Mouse (Mus musculus): ENCODE results near the gene Cox15. TPM values are rescaled to one million over a fixed set of nuclear protein-coding genes. Genes with fewer than 3 reads are reported as not detected.
A peak's percentile ranks its signal among the peaks of the same experiment; 100 is the strongest.

Cox15 gene
- total RNA-seq, 1 experiment from 2014 or later: 5.5 TPM

DNA sequence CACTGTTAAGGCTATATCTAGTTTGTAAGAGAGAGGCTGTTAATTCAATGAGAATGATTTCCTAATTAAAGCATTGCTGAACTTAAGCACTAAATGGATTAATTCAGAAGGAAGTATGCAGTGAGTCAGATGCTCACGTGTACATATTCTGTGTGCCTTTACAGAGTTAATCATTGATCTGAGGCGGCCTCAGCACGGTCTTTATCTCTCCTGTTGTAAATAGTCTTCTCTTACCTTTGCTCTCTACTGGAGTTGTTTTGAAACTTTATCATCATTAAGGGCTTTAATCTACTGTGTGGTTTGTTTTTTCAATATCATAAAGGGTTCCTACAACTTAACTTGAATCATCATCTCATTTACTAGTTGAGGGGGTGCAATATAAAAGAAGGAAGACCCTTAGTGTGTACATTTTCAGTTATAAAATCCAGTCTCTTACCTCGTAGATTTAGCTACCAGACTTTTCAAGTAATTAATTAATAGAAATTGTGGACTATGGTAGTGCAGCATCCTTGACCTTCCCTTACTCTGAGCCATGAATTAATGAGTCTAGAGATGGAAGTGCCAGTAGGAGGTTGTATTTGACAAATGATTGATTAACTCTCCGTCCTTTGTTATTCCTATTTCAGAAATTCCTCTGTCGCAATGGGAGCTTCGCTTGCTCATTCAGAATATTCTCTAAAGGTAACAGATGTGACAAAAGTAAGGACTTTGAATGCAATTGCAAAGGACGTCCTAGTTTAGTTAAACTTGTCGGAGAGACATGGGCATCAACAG lies 14.9 kb upstream of the Cox15 start:
- no peak for ATAC-seq (replicated peaks; ENCODE audit: insufficient number of reproducible peaks, low FRiP score, low TSS enrichment, poor library complexity, severe bottlenecking)

DNA sequence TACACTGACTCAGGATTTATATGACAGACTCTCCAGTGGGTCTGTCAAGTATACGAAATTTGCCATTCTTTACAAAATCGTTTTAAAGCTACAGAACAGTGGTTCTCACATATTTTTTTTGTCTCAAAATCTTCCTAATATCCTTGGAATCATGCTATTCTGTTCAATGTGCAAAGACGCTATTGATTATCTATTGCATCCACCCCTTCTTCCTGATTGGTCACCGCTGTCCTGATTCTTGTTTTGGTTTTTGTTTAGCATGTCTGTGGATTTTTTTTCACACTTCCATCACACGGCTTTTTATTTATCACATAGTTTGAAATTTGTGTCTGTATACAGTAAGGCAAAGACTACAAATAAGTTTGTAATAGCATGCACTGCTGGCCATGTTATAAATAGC lies 13.7 kb upstream of the Cox15 start:
- ATAC-seq (replicated peaks; ENCODE audit: insufficient number of reproducible peaks, low FRiP score, low TSS enrichment, poor library complexity, severe bottlenecking): no peak

DNA sequence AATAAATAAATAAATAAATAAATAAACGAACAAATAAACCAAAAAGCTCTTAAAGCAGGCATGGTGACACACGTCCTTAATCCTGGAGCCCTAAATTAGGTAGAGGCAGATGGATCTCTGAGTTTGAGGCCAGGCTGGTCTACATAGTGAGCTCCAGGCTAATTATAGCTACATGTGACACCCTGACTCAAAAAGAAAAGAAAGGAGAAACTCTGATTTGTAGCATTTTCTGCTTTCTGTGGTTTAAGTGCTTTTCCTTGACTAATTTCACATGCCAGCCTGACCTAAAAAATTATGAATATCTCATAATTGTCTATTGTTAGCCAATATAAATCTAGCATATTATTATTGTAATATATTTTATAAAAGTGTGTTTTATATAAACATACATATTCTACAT lies 9.6 kb upstream of the Cox15 start:
- no peak for ATAC-seq (replicated peaks; ENCODE audit: insufficient number of reproducible peaks, low FRiP score, low TSS enrichment, poor library complexity, severe bottlenecking)

DNA sequence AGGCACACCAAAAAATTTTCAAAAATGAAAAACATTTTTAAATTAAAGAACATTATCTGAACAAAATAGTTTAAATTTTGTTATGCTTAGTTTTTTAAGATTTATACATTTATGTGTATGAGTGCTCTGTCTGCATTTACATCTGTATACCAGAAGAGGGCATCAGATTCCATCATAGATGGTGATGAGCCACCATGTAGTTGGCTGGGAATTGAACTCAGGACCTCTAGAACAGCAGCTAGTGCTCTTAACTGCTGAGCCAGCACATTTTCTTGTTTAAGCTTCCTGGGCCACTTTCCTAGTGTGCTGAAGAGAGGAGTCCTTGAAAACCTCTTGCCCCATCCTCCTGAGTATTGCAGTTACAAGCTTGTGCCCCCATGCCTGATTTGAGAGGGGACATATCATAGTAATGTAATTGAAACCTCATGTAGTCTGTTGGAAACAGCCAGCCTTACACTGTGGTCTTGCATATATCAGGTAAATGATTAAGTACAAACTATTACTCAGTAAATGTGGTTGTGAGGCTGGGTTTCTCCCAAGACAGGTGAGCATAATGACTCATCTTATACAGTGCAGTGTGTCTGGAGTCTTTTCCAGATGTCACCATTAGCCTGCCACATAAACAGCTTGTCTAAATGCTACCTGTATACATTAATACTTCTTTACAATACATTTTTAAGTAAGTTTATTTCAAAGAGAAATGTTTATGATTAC lies 8.9 kb upstream of the Cox15 start:
- ATAC-seq (replicated peaks; ENCODE audit: insufficient number of reproducible peaks, low FRiP score, low TSS enrichment, poor library complexity, severe bottlenecking): no peak

DNA sequence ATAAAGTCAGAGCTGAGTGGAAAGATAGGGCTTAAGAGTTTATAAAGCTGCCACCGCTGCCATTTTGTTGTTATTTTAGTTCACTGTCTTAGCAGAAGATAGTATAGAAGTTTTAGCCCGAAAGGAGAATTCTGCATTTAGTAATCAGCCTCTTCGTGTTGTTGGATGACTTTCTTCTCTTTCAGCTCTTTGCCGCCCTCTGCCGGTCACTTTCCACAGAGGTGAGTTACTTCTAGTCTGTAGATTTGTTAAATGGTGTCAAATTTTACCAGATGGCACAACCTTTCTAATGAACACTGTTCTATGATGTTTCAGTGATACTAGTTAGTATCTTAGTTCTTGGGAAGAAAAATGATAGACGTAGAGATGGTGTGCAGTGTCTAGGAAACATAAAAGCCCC lies 7.7 kb upstream of the Cox15 start:
- peak; percentile 63; the same call in 1 of the 2 replicates for ATAC-seq (replicated peaks; ENCODE audit: insufficient number of reproducible peaks, low FRiP score, low TSS enrichment, poor library complexity, severe bottlenecking)

DNA sequence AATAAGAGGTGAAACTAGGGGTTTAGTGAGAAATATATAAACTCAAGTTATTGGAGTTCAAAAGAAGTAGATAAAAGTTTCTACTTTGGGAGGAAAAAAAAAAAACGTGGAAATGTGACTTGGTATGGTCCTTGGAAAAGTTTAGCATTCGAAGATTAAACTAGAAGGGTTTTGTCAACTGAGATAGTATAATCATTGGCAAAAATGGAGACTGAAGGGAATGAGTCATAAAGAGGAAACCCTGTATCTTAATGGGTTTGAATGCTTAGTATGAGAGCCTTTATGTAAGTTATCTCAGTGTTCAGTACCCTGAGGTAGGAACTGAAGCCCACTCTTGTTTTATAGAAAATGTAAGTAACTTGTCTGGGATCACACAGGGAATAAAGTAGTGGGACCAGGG lies 2.1 kb upstream of the Cox15 start:
- no peak for ATAC-seq (replicated peaks; ENCODE audit: insufficient number of reproducible peaks, low FRiP score, low TSS enrichment, poor library complexity, severe bottlenecking)

DNA sequence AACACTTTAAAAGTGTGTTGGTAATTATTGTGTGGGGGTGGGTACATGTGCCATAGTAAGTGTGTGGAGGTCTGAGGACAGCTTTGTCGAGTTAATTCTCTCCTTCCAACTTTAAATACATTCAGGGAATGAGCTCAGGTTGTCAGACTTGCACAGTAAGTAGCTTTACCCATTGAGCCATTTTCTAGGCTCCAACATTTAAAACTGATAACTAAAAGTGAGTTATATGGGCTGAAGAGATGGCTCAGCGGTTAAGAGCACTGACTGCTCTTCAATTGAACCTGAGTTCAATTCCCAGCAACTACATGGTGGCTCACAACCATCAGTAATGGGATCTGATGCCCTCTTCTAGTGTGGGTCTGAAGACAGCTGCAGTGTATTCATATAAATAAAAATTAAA lies 1.4 kb upstream of the Cox15 start:
- ATAC-seq (replicated peaks; ENCODE audit: insufficient number of reproducible peaks, low FRiP score, low TSS enrichment, poor library complexity, severe bottlenecking): no peak

DNA sequence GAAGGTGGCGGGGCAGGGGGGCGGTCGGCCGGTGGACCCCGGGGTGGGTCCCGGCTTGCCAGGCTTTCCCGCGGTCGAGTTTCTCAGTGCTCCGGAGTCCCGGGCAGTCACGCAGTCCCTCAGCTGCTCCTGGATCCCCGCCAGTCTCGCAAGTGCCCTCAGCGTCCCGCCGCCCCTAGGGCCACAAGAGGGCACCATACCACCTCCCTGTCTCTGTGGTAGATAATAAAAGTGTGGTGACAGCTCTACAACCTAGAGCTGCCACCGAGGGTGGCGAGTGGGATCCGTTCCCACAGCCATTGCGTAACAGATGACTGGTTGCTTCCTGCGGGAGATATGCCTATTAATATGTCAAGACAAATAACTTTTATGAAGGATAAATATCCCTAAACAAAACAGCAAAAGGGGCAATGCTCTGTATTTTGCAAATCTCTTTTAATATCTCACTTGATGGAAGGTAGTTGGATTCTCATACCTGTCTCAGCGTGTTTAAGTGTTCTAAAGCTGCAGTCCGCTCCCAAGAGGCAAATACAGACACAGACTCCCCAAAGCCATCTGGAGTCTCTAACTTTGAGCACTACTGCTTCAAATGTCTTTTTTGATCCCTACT lies 531 bp upstream of the Cox15 start:
- peak; percentile 93 for ATAC-seq (replicated peaks; ENCODE audit: insufficient number of reproducible peaks, low FRiP score, low TSS enrichment, poor library complexity, severe bottlenecking)

GRCm38 (mm10) chr19:43750008-43750407 lies 2.8 kb downstream of the Cox15 start:
- no peak for ATAC-seq (replicated peaks; ENCODE audit: insufficient number of reproducible peaks, low FRiP score, low TSS enrichment, poor library complexity, severe bottlenecking)

DNA sequence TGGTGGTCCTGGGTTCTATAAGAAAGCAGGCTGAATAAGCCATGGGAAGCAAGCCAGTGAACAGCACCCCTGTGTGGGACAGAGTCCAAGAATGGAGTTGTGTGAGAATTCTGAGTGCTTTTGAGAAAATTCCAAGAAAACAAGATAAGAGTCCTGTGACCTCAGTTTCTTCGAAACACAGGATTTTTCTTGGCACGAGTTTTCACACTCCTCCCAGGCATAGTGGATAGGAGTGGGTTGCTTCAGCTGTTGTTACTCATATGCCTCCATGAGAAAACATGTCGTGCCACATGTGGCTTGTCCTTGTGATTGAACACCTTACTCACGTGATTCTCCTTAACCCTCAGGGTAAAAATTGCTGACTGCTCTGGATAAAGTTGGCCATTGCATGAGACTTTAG lies 4.9 kb downstream of the Cox15 start:
- ATAC-seq (replicated peaks; ENCODE audit: insufficient number of reproducible peaks, low FRiP score, low TSS enrichment, poor library complexity, severe bottlenecking): no peak

DNA sequence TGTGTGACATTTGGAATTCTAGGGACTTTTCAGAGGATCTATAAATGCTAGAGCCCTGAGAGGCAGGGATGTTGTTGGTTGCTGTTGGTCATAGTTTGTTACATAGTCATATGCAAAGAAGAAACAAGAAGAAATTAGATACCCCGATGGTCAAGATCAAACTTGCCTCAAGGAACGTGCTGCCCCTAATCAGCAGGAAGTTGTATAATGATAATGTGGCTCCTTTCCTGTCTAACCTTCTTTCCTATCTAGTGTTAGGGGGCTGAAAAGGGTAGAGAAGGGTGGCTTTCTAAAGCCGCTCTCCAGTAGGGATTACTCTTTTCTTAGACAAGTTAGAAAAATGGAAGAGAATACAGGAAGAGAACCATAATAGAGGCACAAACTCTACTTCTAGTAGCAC lies 7.1 kb downstream of the Cox15 start:
- ATAC-seq (replicated peaks; ENCODE audit: insufficient number of reproducible peaks, low FRiP score, low TSS enrichment, poor library complexity, severe bottlenecking): no peak

- ATAC-seq (replicated peaks; ENCODE audit: insufficient number of reproducible peaks, low FRiP score, low TSS enrichment, poor library complexity, severe bottlenecking): no peak
Measured at GRCm38 (mm10) chr19:43743401-43743800, 9.4 kb downstream of the Cox15 start.

DNA sequence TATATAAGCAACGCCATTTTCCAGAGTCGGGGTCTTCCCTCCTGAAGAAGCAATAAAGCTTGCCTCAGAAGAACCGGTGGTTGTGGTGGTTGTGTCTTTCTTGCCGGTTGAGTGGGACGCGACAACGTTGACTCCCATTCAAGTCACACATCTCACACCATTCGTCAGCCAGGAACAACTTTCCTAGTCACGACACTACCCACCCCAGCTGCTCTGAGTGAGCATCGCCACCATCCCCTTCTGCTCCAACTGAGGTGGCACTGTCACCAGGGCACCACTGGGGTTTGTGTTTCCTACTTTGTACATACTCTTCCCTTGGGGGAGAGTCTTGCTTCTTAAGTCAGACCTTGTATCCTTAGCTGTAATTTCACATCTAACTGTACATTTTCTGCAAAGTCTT lies 14.4 kb downstream of the Cox15 start:
- no peak for ATAC-seq (replicated peaks; ENCODE audit: insufficient number of reproducible peaks, low FRiP score, low TSS enrichment, poor library complexity, severe bottlenecking)

- ATAC-seq (replicated peaks; ENCODE audit: insufficient number of reproducible peaks, low FRiP score, low TSS enrichment, poor library complexity, severe bottlenecking): no peak
Measured at GRCm38 (mm10) chr19:43731157-43731556, 21.6 kb downstream of the Cox15 start.

DNA sequence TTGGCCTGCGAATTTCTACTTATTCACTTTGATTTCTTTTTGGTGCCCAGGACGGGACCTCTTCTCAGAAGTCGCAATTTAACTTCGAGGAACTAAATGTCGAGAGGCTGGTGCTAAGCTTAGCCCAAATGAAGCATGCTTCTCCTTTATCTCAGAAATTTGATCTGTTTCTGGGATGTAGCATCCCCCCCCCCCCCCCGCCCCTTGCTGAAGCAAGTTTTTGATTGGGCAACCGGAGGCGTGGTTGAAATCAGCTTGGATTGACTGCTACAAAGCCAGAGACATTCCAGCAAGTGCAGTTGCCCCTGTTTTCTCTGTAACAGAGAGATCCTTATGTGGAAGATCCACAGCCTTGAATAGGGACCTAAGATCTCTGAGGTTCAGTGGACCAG lies 22.8 kb downstream of the Cox15 start:
- no peak for ATAC-seq (replicated peaks; ENCODE audit: insufficient number of reproducible peaks, low FRiP score, low TSS enrichment, poor library complexity, severe bottlenecking)

GRCm38 (mm10) chr19:43729296-43730036 lies 23.3 kb downstream of the Cox15 start:
- no peak for ATAC-seq (replicated peaks; ENCODE audit: insufficient number of reproducible peaks, low FRiP score, low TSS enrichment, poor library complexity, severe bottlenecking)

DNA sequence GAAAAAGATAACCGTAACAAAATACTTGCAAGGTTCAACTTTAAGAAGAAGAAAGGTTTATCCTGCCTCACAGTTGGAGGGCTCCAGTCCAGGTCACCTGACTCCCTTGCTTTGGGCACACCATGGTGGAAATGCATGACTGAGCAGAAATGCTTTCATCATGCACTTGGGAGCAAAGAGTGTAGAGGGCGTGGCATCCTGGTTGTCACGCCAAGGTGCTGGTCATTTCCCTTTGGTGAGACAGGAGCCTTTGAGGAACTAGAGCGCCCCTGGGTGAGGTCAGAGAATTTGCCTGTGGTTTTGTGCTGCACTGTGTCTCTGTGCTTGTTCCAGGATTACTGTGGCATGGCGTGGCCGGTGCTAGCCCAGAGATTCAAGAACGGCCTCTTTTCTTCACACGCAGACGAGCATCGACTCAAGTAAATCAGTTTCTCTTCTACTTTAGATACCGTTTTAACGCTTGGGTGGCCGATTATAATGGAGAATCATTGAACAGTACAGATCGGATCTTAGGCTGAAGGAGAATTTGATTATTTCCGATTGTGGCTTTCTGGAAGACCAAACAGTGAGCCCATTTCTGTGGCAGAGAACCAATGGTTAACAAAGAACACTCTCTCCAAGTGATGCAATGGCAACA lies 26.2 kb downstream of the Cox15 start:
- peak; percentile 62 for ATAC-seq (replicated peaks; ENCODE audit: insufficient number of reproducible peaks, low FRiP score, low TSS enrichment, poor library complexity, severe bottlenecking)

- ATAC-seq (replicated peaks; ENCODE audit: insufficient number of reproducible peaks, low FRiP score, low TSS enrichment, poor library complexity, severe bottlenecking): no peak
Measured at GRCm38 (mm10) chr19:43724821-43725220, 28.0 kb downstream of the Cox15 start.

GRCm38 (mm10) chr19:43724194-43724593 lies 28.6 kb downstream of the Cox15 start:
- no peak for ATAC-seq (replicated peaks; ENCODE audit: insufficient number of reproducible peaks, low FRiP score, low TSS enrichment, poor library complexity, severe bottlenecking)
